Mouse (Mus musculus) midbrain, embryonic 16.5 days (tissue): ENCODE results near the gene Sept1. TPM values are rescaled to one million over a fixed set of nuclear protein-coding genes. Genes with fewer than 3 reads are reported as not detected.

Source experiments
- ATAC-seq: fragments of 200-750 bp; cut with Nextera tagmentation; 2 replicates; pipeline ENCODE4 v1.8.0; 2017; ENCODE audit warnings: moderate TSS enrichment
- H3K27ac ChIP-seq: fragments of 300-500 bp; sonication (generic); 2 replicates; pipeline ENCODE4 v1.5.1; 2014; ENCODE audit warnings: mild to moderate bottlenecking, low read length, mixed read lengths
- H3K27me3 ChIP-seq: fragments of 300-500 bp; sonication (generic); 2 replicates; pipeline ENCODE4 v1.6.1; 2014; ENCODE audit warnings: low read depth, low read length, mixed read lengths; ENCODE audit not compliant: control insufficient read depth, insufficient read depth
- H3K36me3 ChIP-seq: fragments of 300-500 bp; sonication (generic); 2 replicates; pipeline ENCODE4 v1.6.1; 2014; ENCODE audit warnings: mild to moderate bottlenecking, low read length, moderate library complexity, mixed read lengths; ENCODE audit not compliant: control insufficient read depth, insufficient read depth
- H3K4me1 ChIP-seq: fragments of 300-500 bp; sonication (generic); 2 replicates; pipeline ENCODE4 v1.6.1; 2014; ENCODE audit warnings: mild to moderate bottlenecking, low read length, mixed read lengths; ENCODE audit not compliant: control insufficient read depth, insufficient read depth
- H3K4me2 ChIP-seq: fragments of 300-500 bp; sonication (generic); 2 replicates; pipeline ENCODE4 v1.6.1; 2014; ENCODE audit warnings: mild to moderate bottlenecking, low read length, mixed read lengths
- H3K4me3 ChIP-seq: fragments of 300-500 bp; sonication (generic); 2 replicates; pipeline ENCODE4 v1.5.1; 2014; ENCODE audit warnings: low read depth, mild to moderate bottlenecking, low read length, moderate library complexity, mixed read lengths
- H3K9ac ChIP-seq: fragments of 300-500 bp; sonication (generic); 2 replicates; pipeline ENCODE4 v1.6.1; 2014; ENCODE audit warnings: low read depth, low read length, mixed read lengths
- H3K9me3 ChIP-seq: fragments of 300-500 bp; sonication (generic); replicated peaks from 2 replicates; pipeline ENCODE4 v1.6.1; 2014; ENCODE audit warnings: mild to moderate bottlenecking, low read length, mixed read lengths; ENCODE audit not compliant: control insufficient read depth, poor library complexity, severe bottlenecking
- WGBS: fragments of 180-500 bp; shearing (Covaris S2); extraction: QIAGEN DNeasy Blood & Tissue Kit; methylation state at CpG from one replicate; pipeline ENCODE4 v1.1.7; 2014; 5-methylcytosine and 5-hydroxymethylcytosine counted together
- polyA plus RNA-seq: library from polyadenylated mRNA; unstranded; fragments of >200 nt; fragmentation: Nextera tagmentation; extraction: Ambion mirVana; gene quantifications from 2 replicates; pipeline ENCODE4 v1.2.1, GENCODE M21; 2015

The Sept1 gene
- polyA plus RNA-seq, 1 experiment from 2014 or later: 15.5 TPM

DNA sequence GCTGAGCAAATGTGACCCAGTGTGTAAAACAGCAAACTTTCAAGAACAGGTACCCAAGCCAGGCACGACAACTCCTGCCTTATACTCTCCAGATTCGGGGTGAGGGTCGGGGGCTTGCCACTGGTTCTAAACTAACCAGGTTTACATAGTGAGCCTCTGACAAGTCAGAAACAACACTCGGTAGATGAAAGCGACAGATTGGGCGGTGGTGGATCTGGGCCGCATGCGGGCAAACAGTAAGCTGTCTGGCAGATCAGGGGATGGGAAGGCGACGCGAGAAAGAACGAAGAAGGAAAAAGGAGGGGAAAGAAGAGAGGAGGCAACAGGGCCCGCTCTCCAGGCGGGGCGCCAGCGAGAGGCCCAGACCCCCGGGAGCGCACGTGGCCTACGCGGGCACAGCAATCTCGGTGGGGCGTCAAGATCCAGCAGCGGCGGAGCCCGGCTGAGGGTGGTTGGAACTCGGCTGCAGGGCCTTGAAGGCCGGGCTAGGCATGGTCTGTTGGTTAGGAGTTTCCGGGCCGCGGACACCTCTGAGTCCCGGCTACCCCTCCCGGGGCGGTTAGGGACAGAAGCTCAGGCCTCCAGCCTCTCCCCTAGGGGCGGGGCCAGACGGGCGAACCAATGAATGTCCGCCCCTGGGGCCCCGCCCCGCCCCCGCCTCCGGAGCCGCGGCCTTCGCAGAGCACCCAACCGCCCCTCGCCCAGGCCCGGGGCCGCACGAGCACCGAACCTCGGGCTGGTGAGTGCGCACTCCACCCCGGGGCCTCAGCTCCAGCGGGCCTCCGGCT is 11.1 kb upstream of the Sept1 start, which contains the start of gene Zfp771:
Gene Zfp771 (plus strand): TSS at position 405 of the 788 bp plus-strand sequence.
- 2% methylated on average over 51 of the region's 56 CpGs for WGBS
- peak within 1 kb of the TSS; percentile 82 for H3K27ac ChIP-seq
- peak; percentile 95 for ATAC-seq
- H3K36me3 ChIP-seq: 0 out of 2 replicates have a peak, but pooled peaks cover 2% of the 10 kb centered on the region
- no peaks in the 10 kb centered on the region for H3K27me3 ChIP-seq
- peak within 1 kb of the TSS; percentile 88 for H3K4me2 ChIP-seq
- no peaks in the 10 kb centered on the region for H3K9me3 ChIP-seq
- peak within 1 kb of the TSS; percentile 95 for H3K9ac ChIP-seq
- peaks cover 22% of the 10 kb centered on the region for H3K4me1 ChIP-seq
- H3K4me3 ChIP-seq: peak within 1 kb of the TSS; percentile 74

DNA sequence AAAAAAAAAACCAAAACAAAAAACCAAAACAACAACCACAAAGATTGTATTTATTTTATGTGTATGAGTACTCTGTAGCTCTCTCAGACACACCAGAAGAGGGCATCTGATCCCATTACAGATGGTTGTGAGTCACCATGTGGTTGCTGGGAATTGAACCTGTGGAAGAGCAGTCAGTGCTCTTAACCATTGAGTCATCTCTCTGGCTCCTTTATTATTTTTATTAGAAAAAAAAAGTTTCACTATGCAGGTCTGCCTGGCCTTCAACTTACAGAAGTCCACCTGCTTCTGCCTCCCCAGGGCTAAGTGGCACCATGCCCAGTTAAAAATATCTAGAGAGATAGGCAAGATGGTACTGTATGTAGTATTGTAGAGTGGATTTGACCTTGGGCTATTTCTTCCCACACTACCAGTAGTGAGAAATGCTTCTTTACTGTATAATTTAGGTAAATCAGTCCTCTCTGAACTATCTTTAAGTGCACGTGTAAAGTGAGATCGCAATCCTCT is 10.5 kb upstream of the Sept1 start:
- H3K9ac ChIP-seq: peak overlapping the region; percentile 95
- H3K4me2 ChIP-seq: peak overlapping the region; percentile 88
- H3K27me3 ChIP-seq: no peaks in the 10 kb centered on the region
- H3K36me3 ChIP-seq: 0 out of 2 replicates have a peak, but pooled peaks cover 2% of the 10 kb centered on the region
- H3K27ac ChIP-seq: peak overlapping the region; percentile 82
- WGBS: 40% methylated on average over 2 of the region's 2 CpGs
- ATAC-seq: no peak
- H3K9me3 ChIP-seq: no peaks in the 10 kb centered on the region
- peaks cover 22% of the 10 kb centered on the region for H3K4me1 ChIP-seq
- H3K4me3 ChIP-seq: peak overlapping the region; percentile 74

DNA sequence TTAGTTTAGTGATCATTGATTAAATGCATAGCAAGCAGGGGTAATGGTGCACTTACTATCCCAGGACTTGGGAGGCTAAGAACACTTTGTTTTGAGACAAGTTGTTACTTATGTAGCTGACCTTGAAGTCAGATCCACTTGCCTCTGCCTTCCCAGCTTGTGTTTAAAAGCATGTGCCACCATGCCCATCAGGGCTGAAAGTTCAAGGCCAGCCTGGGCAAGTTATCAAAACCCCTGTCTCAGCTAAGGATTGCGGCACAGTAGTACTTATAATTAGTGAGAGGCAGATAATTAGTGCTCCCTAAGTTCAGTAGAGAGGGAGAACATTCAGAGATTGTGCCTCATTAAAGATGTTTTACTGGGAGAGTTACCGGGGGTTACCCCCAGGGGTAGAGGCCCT is 1.8 kb upstream of the Sept1 start:
- H3K36me3 ChIP-seq: peaks cover 32% of the 10 kb centered on the region
- no peak for ATAC-seq

DNA sequence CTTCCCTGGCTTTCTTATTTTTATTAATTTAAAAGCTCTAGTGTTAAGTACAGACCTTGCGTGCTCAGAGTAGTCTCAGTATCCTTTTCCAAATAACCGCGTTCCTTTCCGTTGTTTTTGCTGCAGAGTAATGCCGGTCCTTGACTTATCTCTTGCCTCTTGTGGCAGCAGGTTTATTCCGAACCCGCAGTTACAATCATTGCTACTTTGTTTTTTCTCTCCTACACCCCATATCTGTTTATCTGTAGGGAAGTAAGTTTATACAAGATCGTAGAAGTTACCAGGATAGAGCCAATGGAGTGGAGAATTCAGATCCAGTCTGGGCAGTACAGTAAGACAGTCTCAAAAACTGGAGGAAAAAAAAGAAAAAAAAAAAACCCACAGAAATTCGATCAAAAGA is 835 bp upstream of the Sept1 start:
- Histone ChIP-seq H3K9ac (peak overlapping the region; percentile 99), H3K27ac (peak overlapping the region; percentile 99), H3K4me2 (peak overlapping the region; percentile 90), H3K4me1 (peaks cover 38% of the 10 kb centered on the region), H3K9me3 (no peaks in the 10 kb centered on the region), H3K27me3 (no peaks in the 10 kb centered on the region), H3K36me3 (peaks cover 30% of the 10 kb centered on the region), H3K4me3 (peak overlapping the region; percentile 96)
- no peak for ATAC-seq
- 5% methylated on average over 9 of the region's 9 CpGs for WGBS

More for the DNA sequence above, 1.8 kb upstream of the Sept1 start:
- Histone ChIP-seq H3K4me3 (no peak overlapping the region), H3K9me3 (no peaks in the 10 kb centered on the region), H3K27me3 (no peaks in the 10 kb centered on the region), H3K4me1 (peaks cover 34% of the 10 kb centered on the region), H3K27ac (no peak overlapping the region), H3K4me2 (no peak overlapping the region), H3K9ac (no peak overlapping the region)
- 96% methylated on average over 2 of the region's 2 CpGs for WGBS

DNA sequence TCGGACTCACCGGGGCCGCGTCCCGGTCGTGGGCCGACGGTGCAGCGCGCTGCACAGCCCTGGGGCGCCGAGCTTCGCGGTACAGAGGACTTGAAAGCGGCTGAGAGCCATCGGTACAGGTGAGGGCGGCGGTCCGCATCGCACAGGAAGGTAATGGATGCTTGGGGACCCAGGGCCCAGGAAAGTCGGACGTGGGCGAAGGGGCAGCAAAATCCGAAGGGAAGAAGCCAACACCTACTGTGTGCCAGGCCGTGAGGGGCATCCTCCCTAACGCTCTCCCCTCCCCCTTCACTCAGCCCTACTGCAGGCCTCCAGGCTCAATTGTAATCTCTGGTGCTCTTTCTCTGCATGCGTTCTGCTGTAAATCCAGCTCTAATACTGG is 429 bp upstream of the Sept1 start:
- H3K9ac ChIP-seq: peak overlapping the region; percentile 99
- peak; percentile 50 for ATAC-seq
- H3K4me2 ChIP-seq: peak overlapping the region; percentile 90
- peak overlapping the region; percentile 96 for H3K4me3 ChIP-seq
- H3K36me3 ChIP-seq: peaks cover 30% of the 10 kb centered on the region
- H3K27ac ChIP-seq: peak overlapping the region; percentile 99
- 0% methylated on average over 27 of the region's 27 CpGs for WGBS
- H3K4me1 ChIP-seq: peaks cover 38% of the 10 kb centered on the region
- no peaks in the 10 kb centered on the region for H3K27me3 ChIP-seq
- no peaks in the 10 kb centered on the region for H3K9me3 ChIP-seq

DNA sequence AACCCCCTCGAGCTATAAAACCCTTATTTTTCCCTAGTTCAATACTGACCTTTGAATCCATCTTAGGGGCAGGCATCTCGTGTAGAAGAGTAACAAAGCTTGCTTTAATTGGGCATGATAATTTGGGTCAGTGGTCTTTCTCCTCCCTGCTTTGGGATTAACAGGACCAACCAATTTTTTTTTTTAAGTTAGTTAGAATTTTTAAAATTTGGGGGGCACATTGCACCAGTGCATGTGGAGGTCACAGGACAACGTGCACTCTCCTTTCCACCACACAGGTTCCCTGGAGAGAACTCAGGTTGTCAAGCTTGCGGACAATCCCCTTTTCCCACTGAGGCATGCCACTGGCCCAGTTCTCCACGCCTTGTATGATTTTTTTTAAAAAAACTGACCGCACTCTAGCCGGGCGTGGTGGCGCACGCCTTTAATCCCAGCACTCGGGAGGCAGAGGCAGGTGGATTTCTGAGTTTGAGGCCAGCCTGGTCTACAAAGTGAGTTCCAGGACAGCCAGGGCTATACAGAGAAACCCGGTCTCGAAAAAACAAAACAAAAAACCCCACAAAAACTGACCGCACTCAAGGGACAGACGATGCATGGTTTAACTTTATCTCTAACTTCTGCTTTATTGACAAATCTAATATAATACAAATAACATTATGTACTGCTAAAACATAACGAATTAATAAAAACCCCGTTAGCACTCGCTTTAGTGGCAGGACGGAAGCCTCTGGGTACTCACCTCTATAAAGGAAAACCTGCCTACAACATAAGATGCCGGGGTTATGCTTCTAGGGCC is 906 bp downstream of the Sept1 start:
- H3K4me1 ChIP-seq: peaks cover 38% of the 10 kb centered on the region
- ATAC-seq: no peak
- peak overlapping the region; percentile 96 for H3K4me3 ChIP-seq
- peak overlapping the region; percentile 90 for H3K4me2 ChIP-seq
- WGBS: 4% methylated on average over 20 of the region's 20 CpGs
- H3K27ac ChIP-seq: peak overlapping the region; percentile 99
- H3K9me3 ChIP-seq: no peaks in the 10 kb centered on the region
- peaks cover 19% of the 10 kb centered on the region for H3K36me3 ChIP-seq
- peak overlapping the region; percentile 99 for H3K9ac ChIP-seq
- no peaks in the 10 kb centered on the region for H3K27me3 ChIP-seq

DNA sequence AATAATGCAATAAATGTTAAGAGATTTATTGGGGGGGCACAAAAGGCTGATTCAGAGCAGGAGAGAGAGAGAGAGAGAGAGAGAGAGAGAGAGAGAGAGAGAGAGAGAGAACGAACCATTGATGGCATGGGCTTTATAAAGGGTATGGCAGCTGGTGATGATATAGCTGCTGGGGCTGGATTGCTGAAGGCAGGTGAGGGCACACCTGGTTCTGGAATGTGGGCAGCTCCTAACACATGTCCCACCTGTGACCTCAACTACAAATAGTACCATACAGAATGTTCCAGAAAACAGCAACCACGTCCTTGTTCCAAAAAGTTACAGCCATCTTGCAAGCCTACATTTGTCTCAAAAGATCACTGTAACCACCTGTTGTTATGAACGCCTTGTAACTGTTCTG is 1.6 kb downstream of the Sept1 start:
- Histone ChIP-seq H3K9me3 (no peaks in the 10 kb centered on the region), H3K27ac (peak overlapping the region; percentile 99), H3K36me3 (peaks cover 13% of the 10 kb centered on the region), H3K9ac (peak overlapping the region; percentile 99), H3K4me3 (peak overlapping the region; percentile 96), H3K4me2 (peak overlapping the region; percentile 90), H3K27me3 (no peaks in the 10 kb centered on the region), H3K4me1 (peaks cover 38% of the 10 kb centered on the region)
- WGBS: 64% methylated on average over 3 of the region's 3 CpGs
- no peak for ATAC-seq

DNA sequence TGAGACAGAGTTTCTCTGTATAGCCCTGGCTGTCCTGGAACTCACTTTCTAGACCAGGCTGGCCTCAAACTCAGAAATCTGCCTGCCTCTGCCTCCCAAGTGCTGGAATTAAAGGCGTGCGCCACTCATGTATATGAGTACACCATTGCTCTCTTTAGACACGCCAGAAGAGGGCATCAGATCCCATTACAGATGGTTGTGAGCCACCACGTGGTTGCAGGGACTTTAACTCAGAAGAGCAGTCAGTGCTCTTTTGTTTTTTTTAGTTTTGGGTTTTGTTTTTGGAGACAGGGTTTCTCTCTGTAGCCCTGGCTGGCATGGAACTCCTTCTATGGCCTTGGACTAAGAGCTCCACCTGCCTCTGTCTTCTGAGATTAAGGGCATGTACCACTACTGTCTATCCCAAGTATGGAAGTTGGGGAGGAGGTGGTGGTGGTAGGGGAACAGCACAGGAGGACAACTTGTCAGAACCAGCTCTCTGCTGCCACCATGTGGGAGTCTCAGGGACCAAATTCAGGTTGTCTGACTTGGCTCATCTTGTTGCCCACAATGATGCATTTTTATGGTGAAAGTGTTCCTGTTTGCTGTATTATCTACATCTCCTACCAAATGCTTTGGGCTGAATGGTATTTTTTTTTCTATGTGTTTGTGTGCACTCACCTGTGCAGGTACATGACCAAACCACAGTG is 4.2 kb downstream of the Sept1 start:
- H3K27ac ChIP-seq: peak overlapping the region; percentile 31; the same call in 1 of the 2 replicates
- ATAC-seq: no peak
- H3K4me1 ChIP-seq: peaks cover 27% of the 10 kb centered on the region
- no peak overlapping the region for H3K4me3 ChIP-seq
- no peaks in the 10 kb centered on the region for H3K36me3 ChIP-seq
- H3K27me3 ChIP-seq: no peaks in the 10 kb centered on the region
- 67% methylated on average over 4 of the region's 4 CpGs for WGBS
- no peak overlapping the region for H3K4me2 ChIP-seq
- H3K9me3 ChIP-seq: no peaks in the 10 kb centered on the region
- H3K9ac ChIP-seq: no peak overlapping the region
